Mouse (Mus musculus): ENCODE data around the gene Patj. TPM values are rescaled to one million over a fixed set of nuclear protein-coding genes. Genes with fewer than 3 reads are reported as not detected.

Gene Patj
- polyA plus RNA-seq, 1 experiment from 2014 or later, result 12.9 TPM

DNA sequence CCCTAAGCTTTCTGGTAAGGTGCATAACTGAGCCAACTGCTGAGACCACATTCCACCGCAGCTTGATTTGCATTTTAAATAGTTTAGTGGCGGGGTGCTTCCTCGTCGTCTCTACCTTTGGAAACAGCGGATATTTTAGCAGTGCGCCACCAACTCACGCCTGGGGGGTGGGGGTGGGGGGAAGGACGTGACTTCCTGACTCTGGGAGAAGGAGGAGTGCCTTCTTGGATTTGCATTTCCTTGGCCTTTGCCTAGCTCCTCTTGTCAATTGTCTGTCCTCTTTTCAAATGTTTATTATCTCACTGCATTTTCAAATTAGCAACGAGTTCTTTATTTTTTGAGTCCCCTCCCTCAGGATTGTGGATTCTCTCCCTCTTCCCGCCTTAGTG lies 332.4 kb downstream of the Patj start:
- WGBS, result 16% methylated on average over 10 of the region's 10 CpGs
- no peak for ATAC-seq

DNA sequence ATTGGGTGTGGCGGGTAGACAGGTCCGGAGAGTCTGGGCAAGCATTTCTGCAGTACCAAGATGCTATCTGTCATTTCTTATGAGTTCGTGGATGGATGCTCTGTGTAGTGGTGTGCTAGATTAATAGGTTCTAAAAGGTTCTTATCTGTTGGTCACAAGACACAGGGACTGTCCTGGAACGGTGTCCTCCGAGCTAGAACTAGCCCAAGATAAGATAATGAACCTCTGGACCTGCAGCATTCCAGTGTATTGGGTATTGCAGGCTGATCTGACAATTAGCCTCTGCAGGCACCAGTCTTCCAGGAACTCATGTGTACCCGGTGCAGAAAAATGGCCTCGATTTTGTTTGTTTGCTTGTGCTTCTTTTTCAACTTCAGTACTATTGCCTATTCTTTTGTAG lies 333.1 kb downstream of the Patj start:
- WGBS, result 33% methylated on average over 7 of the region's 7 CpGs
- Histone ChIP-seq H3K4me1 (replicated peaks; ENCODE audit: control insufficient read depth, insufficient read depth, low read length) (no peaks in the 10 kb centered on the region), H3K27me3 (replicated peaks; ENCODE audit: control insufficient read depth, insufficient read depth, low read length) (peaks cover 12% of the 10 kb centered on the region; the same call in 1 of the 2 replicates), H3K36me3 (ENCODE audit: control insufficient read depth, insufficient read depth) (no peaks in the 10 kb centered on the region), H3K9ac (ENCODE audit: low read depth, low read length) (no peak overlapping the region), H3K4me2 (replicated peaks; ENCODE audit: low read depth) (no peak overlapping the region), H3K27ac (ENCODE audit: low read depth, low read length) (no peak overlapping the region), H3K9me3 (ENCODE audit: control insufficient read depth) (no peaks in the 10 kb centered on the region), H3K4me3 (ENCODE audit: low read depth, low read length) (no peak overlapping the region)
- TF ChIP-seq CTCF (IDR thresholded peaks at IDR 0.05; ENCODE audit: low read depth), result no peak
- ATAC-seq, result peak; percentile 45; the same call in 1 of the 2 replicates

More for the DNA sequence above, 332.4 kb downstream of the Patj start:
- Histone ChIP-seq H3K9ac (ENCODE audit: low read depth, low read length) (no peak overlapping the region), H3K4me3 (ENCODE audit: low read depth, low read length) (no peak overlapping the region), H3K36me3 (ENCODE audit: control insufficient read depth, insufficient read depth) (no peaks in the 10 kb centered on the region), H3K9me3 (ENCODE audit: control insufficient read depth) (no peaks in the 10 kb centered on the region), H3K27me3 (replicated peaks; ENCODE audit: control insufficient read depth, insufficient read depth, low read length) (peaks cover 12% of the 10 kb centered on the region; the same call in 1 of the 2 replicates), H3K4me1 (replicated peaks; ENCODE audit: control insufficient read depth, insufficient read depth, low read length) (no peaks in the 10 kb centered on the region), H3K4me2 (replicated peaks; ENCODE audit: low read depth) (peak overlapping the region; percentile 38), H3K27ac (ENCODE audit: low read depth, low read length) (no peak overlapping the region)
- TF ChIP-seq CTCF (IDR thresholded peaks at IDR 0.05; ENCODE audit: low read depth), result no peak

DNA sequence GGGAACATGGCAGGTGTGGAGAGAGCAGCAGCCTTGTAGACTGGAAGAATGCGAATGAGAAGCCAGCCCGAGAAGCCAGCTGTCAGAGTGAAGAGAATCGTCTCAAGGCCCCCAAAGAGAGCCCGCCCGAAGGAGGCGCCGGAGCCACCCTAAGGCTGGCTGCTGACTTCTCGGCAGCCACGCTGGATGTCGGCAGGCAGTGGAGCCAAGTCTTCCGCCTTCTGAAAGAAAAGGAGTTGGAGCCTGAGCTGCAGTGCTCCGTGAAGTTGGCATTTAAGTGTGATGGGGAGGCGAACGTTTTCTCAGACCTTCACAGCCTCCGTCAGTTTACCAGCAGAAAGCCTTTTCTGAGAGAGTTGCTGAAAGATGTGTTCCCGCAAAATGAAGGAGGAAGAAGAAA lies 338.1 kb downstream of the Patj start:
- no peak overlapping the region for H3K4me2 ChIP-seq (replicated peaks; ENCODE audit: low read depth)
- 95% methylated on average over 16 of the region's 16 CpGs for WGBS
- no peak for ATAC-seq
- TF ChIP-seq CTCF (IDR thresholded peaks at IDR 0.05; ENCODE audit: low read depth), result no peak
- no peaks in the 10 kb centered on the region for H3K9me3 ChIP-seq (ENCODE audit: control insufficient read depth)
- H3K4me1 ChIP-seq (replicated peaks; ENCODE audit: control insufficient read depth, insufficient read depth, low read length), result no peaks in the 10 kb centered on the region
- no peaks in the 10 kb centered on the region for H3K27me3 ChIP-seq (replicated peaks; ENCODE audit: control insufficient read depth, insufficient read depth, low read length)
- H3K27ac ChIP-seq (ENCODE audit: low read depth, low read length), result no peak overlapping the region
- no peaks in the 10 kb centered on the region for H3K36me3 ChIP-seq (ENCODE audit: control insufficient read depth, insufficient read depth)
- no peak overlapping the region for H3K9ac ChIP-seq (ENCODE audit: low read depth, low read length)
- no peak overlapping the region for H3K4me3 ChIP-seq (ENCODE audit: low read depth, low read length)

DNA sequence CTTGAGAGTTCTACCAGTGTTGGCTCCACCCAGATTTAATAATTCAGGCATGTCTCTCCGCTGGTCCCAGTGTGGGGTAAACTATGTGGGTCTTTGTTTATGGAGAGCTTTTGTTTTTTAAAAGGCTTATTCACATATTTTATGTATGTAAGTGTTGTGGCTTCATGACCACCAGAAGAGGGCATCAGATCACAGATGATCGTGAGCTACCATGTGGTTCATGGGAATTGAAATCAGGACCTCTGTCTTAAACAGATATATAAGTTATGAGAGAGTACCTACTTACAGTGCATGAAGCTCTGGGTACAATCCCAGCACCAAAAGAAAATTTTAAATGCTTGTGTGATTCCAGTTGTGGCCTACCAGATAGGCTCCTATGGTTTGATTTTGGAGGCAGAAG lies 344.2 kb downstream of the Patj start:
- H3K4me1 ChIP-seq (replicated peaks; ENCODE audit: control insufficient read depth, insufficient read depth, low read length), result no peaks in the 10 kb centered on the region
- no peak overlapping the region for H3K27ac ChIP-seq (ENCODE audit: low read depth, low read length)
- WGBS, result 37% methylated on average over 2 of the region's 2 CpGs
- no peaks in the 10 kb centered on the region for H3K36me3 ChIP-seq (ENCODE audit: control insufficient read depth, insufficient read depth)
- no peaks in the 10 kb centered on the region for H3K27me3 ChIP-seq (replicated peaks; ENCODE audit: control insufficient read depth, insufficient read depth, low read length)
- no peak overlapping the region for H3K4me3 ChIP-seq (ENCODE audit: low read depth, low read length)
- no peak overlapping the region for H3K9ac ChIP-seq (ENCODE audit: low read depth, low read length)
- no peak for ATAC-seq
- H3K4me2 ChIP-seq (replicated peaks; ENCODE audit: low read depth), result no peak overlapping the region
- TF ChIP-seq CTCF (IDR thresholded peaks at IDR 0.05; ENCODE audit: low read depth), result peak; percentile 75
- no peaks in the 10 kb centered on the region for H3K9me3 ChIP-seq (ENCODE audit: control insufficient read depth)

DNA sequence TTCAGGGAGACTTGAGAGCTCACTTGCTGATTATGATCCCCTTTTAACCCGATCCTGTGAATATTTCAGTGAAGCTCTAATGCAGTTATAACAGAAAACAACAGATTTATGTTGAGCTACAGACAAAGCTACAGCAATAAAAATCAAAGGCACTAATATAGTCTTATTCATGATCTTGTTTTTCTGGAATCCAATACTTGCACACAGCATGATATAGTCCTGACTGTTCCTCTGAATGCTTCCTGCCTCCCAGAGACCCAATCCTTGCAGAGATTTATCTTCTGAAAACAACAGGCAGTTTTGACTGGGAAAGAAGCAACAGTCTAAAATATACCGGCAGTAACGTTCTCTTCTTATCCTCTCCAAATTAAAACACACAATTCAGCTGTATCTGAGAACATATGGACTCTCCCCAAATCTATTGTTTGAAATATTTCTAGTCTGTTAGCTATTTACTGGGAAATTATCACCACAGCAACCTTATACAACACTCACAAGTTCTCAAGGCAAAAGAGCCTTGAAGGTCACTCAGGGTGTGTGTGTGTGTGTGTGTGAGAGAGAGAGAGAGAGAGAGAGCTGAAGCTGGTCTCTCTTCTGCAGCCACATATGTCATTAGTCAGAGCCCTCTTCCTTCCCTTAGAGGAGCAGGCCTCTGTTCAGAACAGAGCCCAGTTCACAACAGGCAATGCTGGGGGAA lies 347.8 kb downstream of the Patj start:
- H3K27me3 ChIP-seq (replicated peaks; ENCODE audit: control insufficient read depth, insufficient read depth, low read length), result no peaks in the 10 kb centered on the region
- TF ChIP-seq CTCF (IDR thresholded peaks at IDR 0.05; ENCODE audit: low read depth), result no peak
- no peaks in the 10 kb centered on the region for H3K9me3 ChIP-seq (ENCODE audit: control insufficient read depth)
- H3K4me2 ChIP-seq (replicated peaks; ENCODE audit: low read depth), result no peak overlapping the region
- no peak overlapping the region for H3K27ac ChIP-seq (ENCODE audit: low read depth, low read length)
- 59% methylated on average over 3 of the region's 3 CpGs for WGBS
- H3K9ac ChIP-seq (ENCODE audit: low read depth, low read length), result no peak overlapping the region
- H3K36me3 ChIP-seq (ENCODE audit: control insufficient read depth, insufficient read depth), result no peaks in the 10 kb centered on the region
- no peak for ATAC-seq
- H3K4me3 ChIP-seq (ENCODE audit: low read depth, low read length), result no peak overlapping the region
- H3K4me1 ChIP-seq (replicated peaks; ENCODE audit: control insufficient read depth, insufficient read depth, low read length), result no peaks in the 10 kb centered on the region

DNA sequence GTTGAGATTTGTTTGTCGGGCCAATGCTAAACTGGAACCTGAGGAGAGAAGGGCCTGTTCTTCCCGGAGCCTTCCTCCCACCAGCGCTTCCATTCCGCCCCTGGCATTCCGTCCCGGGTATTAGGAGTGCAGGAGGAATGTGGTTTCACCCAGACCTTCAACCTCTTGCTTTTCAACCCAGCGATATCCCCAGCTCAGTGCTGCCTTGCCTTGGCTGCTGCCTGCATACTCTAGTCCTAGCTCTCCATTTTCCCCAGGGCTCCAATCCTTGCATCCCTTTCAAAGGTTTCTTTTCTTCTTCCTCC lies 348.3 kb downstream of the Patj start:
- H3K4me3 ChIP-seq (ENCODE audit: low read depth, low read length), result no peak overlapping the region
- H3K27me3 ChIP-seq (replicated peaks; ENCODE audit: control insufficient read depth, insufficient read depth, low read length), result no peaks in the 10 kb centered on the region
- H3K27ac ChIP-seq (ENCODE audit: low read depth, low read length), result no peak overlapping the region
- H3K36me3 ChIP-seq (ENCODE audit: control insufficient read depth, insufficient read depth), result no peaks in the 10 kb centered on the region
- H3K4me1 ChIP-seq (replicated peaks; ENCODE audit: control insufficient read depth, insufficient read depth, low read length), result no peaks in the 10 kb centered on the region
- no peak for TF ChIP-seq CTCF (IDR thresholded peaks at IDR 0.05; ENCODE audit: low read depth)
- no peaks in the 10 kb centered on the region for H3K9me3 ChIP-seq (ENCODE audit: control insufficient read depth)
- ATAC-seq, result no peak
- 17% methylated on average over 7 of the region's 7 CpGs for WGBS
- H3K9ac ChIP-seq (ENCODE audit: low read depth, low read length), result no peak overlapping the region
- H3K4me2 ChIP-seq (replicated peaks; ENCODE audit: low read depth), result no peak overlapping the region

DNA sequence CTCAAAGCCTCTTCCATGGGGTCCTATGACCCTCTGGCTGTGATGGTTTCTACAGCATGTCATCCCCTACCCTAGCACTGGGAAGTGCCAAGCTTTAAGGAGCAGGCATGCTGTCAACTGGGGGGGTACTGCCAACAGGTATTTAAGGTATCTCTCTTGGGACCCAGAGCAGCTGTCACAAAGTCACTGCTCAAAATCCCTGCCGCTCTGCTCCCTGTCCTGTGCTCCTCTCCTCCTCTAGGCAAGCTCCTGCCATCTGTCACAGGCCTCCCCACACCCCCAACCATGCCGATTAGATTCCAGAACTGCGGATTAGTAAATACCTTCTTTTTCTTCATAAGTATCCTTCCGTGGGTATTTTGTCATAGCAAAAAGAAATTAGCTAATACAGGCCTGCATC lies 358.9 kb downstream of the Patj start:
- 74% methylated on average over 4 of the region's 4 CpGs for WGBS
- ATAC-seq, result no peak
- Histone ChIP-seq H3K4me3 (ENCODE audit: low read depth, low read length) (no peak overlapping the region), H3K4me2 (replicated peaks; ENCODE audit: low read depth) (no peak overlapping the region), H3K4me1 (replicated peaks; ENCODE audit: control insufficient read depth, insufficient read depth, low read length) (no peaks in the 10 kb centered on the region), H3K9me3 (ENCODE audit: control insufficient read depth) (0 out of 2 replicates have a peak, but pooled peaks cover 2% of the 10 kb centered on the region), H3K27ac (ENCODE audit: low read depth, low read length) (no peak overlapping the region), H3K36me3 (ENCODE audit: control insufficient read depth, insufficient read depth) (no peaks in the 10 kb centered on the region), H3K27me3 (replicated peaks; ENCODE audit: control insufficient read depth, insufficient read depth, low read length) (no peaks in the 10 kb centered on the region), H3K9ac (ENCODE audit: low read depth, low read length) (no peak overlapping the region)
- TF ChIP-seq CTCF (IDR thresholded peaks at IDR 0.05; ENCODE audit: low read depth), result no peak
